Mouse (Mus musculus): ENCODE measurements around the gene Lmtk3.

GRCm38 (mm10) chr7:45808471-45808870 lies 24.9 kb downstream of the Lmtk3 start:
- TF ChIP-seq CTCF (IDR thresholded peaks at IDR 0.05; ENCODE audit: extremely low read depth, insufficient read length, insufficient replicate concordance, low read depth, low read length) (no peak), POLR2A (IDR thresholded peaks at IDR 0.05; ENCODE audit: low read depth, low read length) (no peak)
